Mouse (Mus musculus) stomach, adult 2 months (tissue): ENCODE data around the gene Sox9. TPM values are rescaled to one million over a fixed set of nuclear protein-coding genes. Genes with fewer than 3 reads are reported as not detected.

ENCODE experiments used
- polyA plus RNA-seq: library from polyadenylated mRNA; depleted of rRNA; stranded (reverse); fragments of >200 nt; gene quantifications from 2 replicates; pipeline ENCODE4 v1.2.3, GENCODE M21; 2012; rRNA removed

The Sox9 gene
- polyA plus RNA-seq: 23.2 and 33.2 TPM in 2 replicates

DNA sequence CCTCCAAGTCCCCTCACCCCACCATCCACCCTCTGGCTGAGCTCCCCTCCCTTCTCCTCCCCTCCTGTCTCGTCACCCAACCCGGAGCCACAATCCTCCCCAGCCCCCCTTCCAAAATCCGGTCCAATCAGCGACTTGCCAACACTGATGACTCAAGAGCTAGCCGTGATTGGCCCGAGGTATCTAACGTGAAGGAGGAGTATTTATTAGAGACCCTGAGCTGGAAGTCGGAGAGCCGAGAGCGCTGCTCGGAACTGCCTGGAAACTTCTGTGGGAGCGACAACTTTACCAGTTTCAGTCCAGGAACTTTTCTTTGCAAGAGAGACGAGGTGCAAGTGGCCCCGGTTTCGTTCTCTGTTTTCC lies at the start of gene Sox9:
Sox9 (plus strand) TSS at position 231 of the 363 bp plus-strand sequence.

